Mouse (Mus musculus) kidney, adult 2 months (tissue): ENCODE results near the gene Tgoln1. TPM values are rescaled to one million over a fixed set of nuclear protein-coding genes. Genes with fewer than 3 reads are reported as not detected.

Source experiments
- DNase-seq: peaks from one replicate; pipeline ENCODE4 v3.0.0; 2021
- H3K27ac ChIP-seq: fragments of 200-500 bp; 2 replicates; pipeline ENCODE4 v1.5.1; 2012; ENCODE audit warnings: low read depth, low read length, control low read depth, inconsistent platforms; ENCODE audit not compliant: insufficient read depth
- H3K27me3 ChIP-seq: fragments of 200-500 bp; replicated peaks from 2 replicates; pipeline ENCODE4 v1.6.1; 2012; ENCODE audit warnings: mild to moderate bottlenecking, moderate library complexity, low read length, inconsistent platforms; ENCODE audit not compliant: control insufficient read depth, insufficient read depth
- H3K36me3 ChIP-seq: fragments of 200-500 bp; 2 replicates; pipeline ENCODE4 v1.6.1; 2012; ENCODE audit warnings: mild to moderate bottlenecking, moderate library complexity, low read length, inconsistent platforms; ENCODE audit not compliant: control insufficient read depth, insufficient read depth
- H3K4me1 ChIP-seq: fragments of 200-500 bp; 2 replicates; pipeline ENCODE4 v1.6.1; 2011; ENCODE audit warnings: low read length; ENCODE audit not compliant: control insufficient read depth, insufficient read depth
- H3K4me3 ChIP-seq: fragments of 200-500 bp; 2 replicates; pipeline ENCODE4 v1.5.1; 2011; ENCODE audit warnings: mild to moderate bottlenecking, low read depth, low read length, control low read depth; ENCODE audit not compliant: insufficient read depth
- CTCF ChIP-seq: fragments of 200-500 bp; conservative IDR thresholded peaks from 2 replicates; pipeline ENCODE4 v1.5.1; 2011; ENCODE audit warnings: low read depth, mild to moderate bottlenecking, control low read depth, low read length, moderate library complexity, mixed read lengths; ENCODE audit not compliant: insufficient read depth, insufficient read length
- POLR2A ChIP-seq: fragments of 200-500 bp; IDR thresholded peaks from one replicate; pipeline ENCODE4 v1.6.1; 2011; ENCODE audit warnings: low read depth, low read length, control low read depth
- WGBS: fragments of 180-500 bp; shearing (Covaris S2); methylation state at CpG from one replicate; pipeline ENCODE4 v1.1.7; 2018; 5-methylcytosine and 5-hydroxymethylcytosine counted together
- polyA plus RNA-seq: library from polyadenylated mRNA; depleted of rRNA; stranded (reverse); fragments of >200 nt; gene quantifications from 2 replicates; pipeline ENCODE4 v1.2.3, GENCODE M21; 2012

Tgoln1 gene
- polyA plus RNA-seq, 1 experiment, result 118 TPM

- H3K27ac ChIP-seq, result no peak overlapping the region
- H3K4me1 ChIP-seq, result no peaks in the 10 kb centered on the region
- H3K4me3 ChIP-seq, result no peak overlapping the region
- no peaks in the 10 kb centered on the region for H3K27me3 ChIP-seq
- WGBS, result 76% methylated on average over 4 of the region's 4 CpGs
- no peak for DNase-seq
- no peaks in the 10 kb centered on the region for H3K36me3 ChIP-seq
- TF ChIP-seq CTCF (no peak), POLR2A (no peak)
These were observed 27.8 kb upstream of the Tgoln1 start for GRCm38 (mm10) chr6:72644576-72644975.

GRCm38 (mm10) chr6:72641218-72641954 is 24.6 kb upstream of the Tgoln1 start:
- peaks cover under 1% of the 10 kb centered on the region; the same call in 1 of the 2 replicates for H3K4me1 ChIP-seq
- no peak overlapping the region for H3K27ac ChIP-seq
- H3K27me3 ChIP-seq, result no peaks in the 10 kb centered on the region
- TF ChIP-seq POLR2A (no peak), CTCF (no peak)
- no peak overlapping the region for H3K4me3 ChIP-seq
- no peaks in the 10 kb centered on the region for H3K36me3 ChIP-seq
- WGBS, result 79% methylated on average over 18 of the region's 18 CpGs
- DNase-seq, result no peak

- peak; percentile 49 for DNase-seq
- Histone ChIP-seq H3K27ac (no peak overlapping the region), H3K36me3 (no peaks in the 10 kb centered on the region), H3K27me3 (no peaks in the 10 kb centered on the region), H3K4me1 (peaks cover 4% of the 10 kb centered on the region; the same call in 1 of the 2 replicates), H3K4me3 (no peak overlapping the region)
- WGBS, result 83% methylated on average over 3 of the region's 3 CpGs
- TF ChIP-seq POLR2A, result no peak
- TF ChIP-seq CTCF, result peak; percentile 58
These were observed 20.1 kb upstream of the Tgoln1 start for GRCm38 (mm10) chr6:72636940-72637339.

- no peaks in the 10 kb centered on the region for H3K36me3 ChIP-seq
- 22% methylated on average over 12 of the region's 12 CpGs for WGBS
- no peaks in the 10 kb centered on the region for H3K27me3 ChIP-seq
- TF ChIP-seq POLR2A, result no peak
- peak; percentile 61 for TF ChIP-seq CTCF
- no peak overlapping the region for H3K4me3 ChIP-seq
- DNase-seq, result peak; percentile 85
- no peak overlapping the region for H3K27ac ChIP-seq
- peaks cover 6% of the 10 kb centered on the region; the same call in 1 of the 2 replicates for H3K4me1 ChIP-seq
These were observed 19.1 kb upstream of the Tgoln1 start for GRCm38 (mm10) chr6:72635760-72636431.

- DNase-seq, result no peak
- Histone ChIP-seq H3K36me3 (no peaks in the 10 kb centered on the region), H3K4me3 (no peak overlapping the region), H3K4me1 (peaks cover 15% of the 10 kb centered on the region), H3K27ac (no peak overlapping the region), H3K27me3 (no peaks in the 10 kb centered on the region)
- WGBS, result 57% methylated on average over 10 of the region's 10 CpGs
- TF ChIP-seq CTCF (no peak), POLR2A (no peak)
These were observed 17.5 kb upstream of the Tgoln1 start for GRCm38 (mm10) chr6:72634311-72634710.

- Histone ChIP-seq H3K36me3 (no peaks in the 10 kb centered on the region), H3K4me3 (no peak overlapping the region), H3K4me1 (peaks cover 15% of the 10 kb centered on the region), H3K27ac (no peak overlapping the region), H3K27me3 (no peaks in the 10 kb centered on the region)
- no peak for DNase-seq
- 73% methylated on average over 6 of the region's 6 CpGs for WGBS
- no peak for TF ChIP-seq POLR2A
- TF ChIP-seq CTCF, result no peak
These were observed 14.9 kb upstream of the Tgoln1 start for GRCm38 (mm10) chr6:72631700-72632099.

GRCm38 (mm10) chr6:72630961-72631360 is 14.2 kb upstream of the Tgoln1 start:
- Histone ChIP-seq H3K27me3 (no peaks in the 10 kb centered on the region), H3K4me3 (no peak overlapping the region), H3K27ac (no peak overlapping the region), H3K4me1 (peaks cover 11% of the 10 kb centered on the region), H3K36me3 (no peaks in the 10 kb centered on the region)
- DNase-seq, result no peak
- 79% methylated on average over 14 of the region's 14 CpGs for WGBS
- no peak for TF ChIP-seq CTCF
- no peak for TF ChIP-seq POLR2A
